Mouse (Mus musculus): ENCODE measurements at regions not wholly inside any gene's neighbourhood (a gene's known extent, or its start where the extent isn't known, plus 50 kb on each side); places are given as distances from the start of the nearest gene placed in this dataset.

- TF ChIP-seq GATA1 (IDR thresholded peaks at IDR 0.05; ENCODE audit: low read length) (no peak), TAL1 (IDR thresholded peaks at IDR 0.05; ENCODE audit: low read length) (no peak)
Observed at GRCm38 (mm10) chr2:170237959-170238358, 90.1 kb upstream of the Zfp217 start.
